Mouse (Mus musculus) spleen, adult 2 months (tissue): Measurements from ENCODE around the gene Mindy1. TPM values are rescaled to one million over a fixed set of nuclear protein-coding genes. Genes with fewer than 3 reads are reported as not detected.

ENCODE experiments used
- DNase-seq, 2 experiments: peaks; one replicate each; pipeline versions ENCODE4 v3.0.0 to v3.0.0-alpha.2; 2012 to 2021; ENCODE audit warnings: low spot score in 2 of 2, low read depth in 1 of 2
- H3K27ac ChIP-seq: fragments of 200-500 bp; 2 replicates; pipeline ENCODE4 v1.5.1; 2012; ENCODE audit warnings: low read length, inconsistent platforms; ENCODE audit not compliant: insufficient read depth
- H3K27me3 ChIP-seq: fragments of 200-500 bp; 2 replicates; pipeline ENCODE4 v1.6.1; 2012; ENCODE audit warnings: mild to moderate bottlenecking, moderate library complexity, low read length, inconsistent platforms; ENCODE audit not compliant: control insufficient read depth, insufficient read depth
- H3K36me3 ChIP-seq: fragments of 200-500 bp; 2 replicates; pipeline ENCODE4 v1.6.1; 2012; ENCODE audit warnings: mild to moderate bottlenecking, low read length, inconsistent platforms; ENCODE audit not compliant: control insufficient read depth, insufficient read depth
- H3K4me1 ChIP-seq: fragments of 200-500 bp; 2 replicates; pipeline ENCODE4 v1.6.1; 2011; ENCODE audit warnings: inconsistent platforms; ENCODE audit not compliant: control insufficient read depth, insufficient read depth, insufficient read length
- H3K4me3 ChIP-seq: fragments of 200-500 bp; 2 replicates; pipeline ENCODE4 v1.5.1; 2011; ENCODE audit warnings: mild to moderate bottlenecking, inconsistent platforms; ENCODE audit not compliant: insufficient read depth, insufficient read length; ENCODE audit errors: extremely low read depth
- CTCF ChIP-seq: fragments of 200-500 bp; IDR thresholded peaks from 2 replicates; pipeline ENCODE4 v1.5.1; 2011; ENCODE audit warnings: mild to moderate bottlenecking, inconsistent platforms; ENCODE audit not compliant: insufficient read depth, insufficient read length, insufficient replicate concordance; ENCODE audit errors: extremely low read depth
- POLR2A ChIP-seq: fragments of 200-500 bp; IDR thresholded peaks from 2 replicates; pipeline ENCODE4 v1.6.1; 2011; ENCODE audit warnings: low read depth, low read length, inconsistent platforms
- WGBS: fragments of 180-500 bp; shearing (Covaris S2); methylation state at CpG from one replicate; pipeline ENCODE4 v1.1.7; 2018; 5-methylcytosine and 5-hydroxymethylcytosine counted together
- polyA plus RNA-seq: library from polyadenylated mRNA; depleted of rRNA; stranded (reverse); fragments of >200 nt; gene quantifications from 2 replicates; pipeline ENCODE4 v1.2.3, GENCODE M21; 2012

The Mindy1 gene
- polyA plus RNA-seq, 1 experiment, result 44.8 TPM

GRCm38 (mm10) chr3:95301204-95301796, 20.2 kb downstream of the Mindy1 start:
- no peaks in the 10 kb centered on the region for H3K36me3 ChIP-seq
- DNase-seq, result no peak
- no peaks in the 10 kb centered on the region for H3K27me3 ChIP-seq
- H3K4me1 ChIP-seq, result no peaks in the 10 kb centered on the region
- TF ChIP-seq POLR2A (no peak), CTCF (no peak)
- WGBS, result 95% methylated on average over 3 of the region's 3 CpGs
- no peak overlapping the region for H3K4me3 ChIP-seq
- no peak overlapping the region for H3K27ac ChIP-seq

DNA sequence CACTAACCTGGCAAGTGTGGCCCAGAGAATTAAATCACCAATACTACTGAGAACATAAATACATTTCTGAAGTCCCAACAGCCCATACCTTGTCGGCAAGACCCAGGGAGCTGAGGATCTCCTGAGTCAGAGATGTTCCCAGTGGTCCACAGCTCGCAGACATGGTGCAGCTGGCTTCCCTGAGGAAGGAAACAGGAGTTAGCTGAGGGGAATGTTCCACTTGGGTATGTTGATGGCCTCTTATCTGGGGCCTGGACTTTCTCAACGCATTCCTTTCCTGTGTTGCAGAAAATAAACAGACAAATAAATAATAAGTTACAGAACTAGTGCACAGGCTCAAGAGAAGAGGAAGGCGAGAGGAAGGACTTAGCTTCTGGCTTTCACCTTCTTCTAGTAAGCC, 25.1 kb downstream of the Mindy1 start:
- H3K4me1 ChIP-seq, result no peaks in the 10 kb centered on the region; the same call in 1 of the 2 replicates

GRCm38 (mm10) chr3:95307100-95307499, 26.0 kb downstream of the Mindy1 start, which contains the start of gene Anxa9:
Anxa9 (minus strand) TSS chr3:95307176.
- Histone ChIP-seq H3K4me3 (no peak within 1 kb of the TSS), H3K36me3 (no peaks in the 10 kb centered on the region), H3K4me1 (peaks cover 2% of the 10 kb centered on the region; the same call in 1 of the 2 replicates), H3K27me3 (no peaks in the 10 kb centered on the region), H3K27ac (no peak within 1 kb of the TSS)
- TF ChIP-seq CTCF (no peak), POLR2A (no peak)
- 90% methylated on average over 7 of the region's 7 CpGs for WGBS
- DNase-seq, result no peak

More for the DNA sequence above, 25.1 kb downstream of the Mindy1 start:
- Histone ChIP-seq H3K4me3 (no peak overlapping the region), H3K36me3 (no peaks in the 10 kb centered on the region), H3K27me3 (no peaks in the 10 kb centered on the region), H3K27ac (no peak overlapping the region)
- WGBS, result 87% methylated on average over 4 of the region's 4 CpGs
- no peak for DNase-seq
- TF ChIP-seq POLR2A, result no peak
- TF ChIP-seq CTCF, result no peak

DNA sequence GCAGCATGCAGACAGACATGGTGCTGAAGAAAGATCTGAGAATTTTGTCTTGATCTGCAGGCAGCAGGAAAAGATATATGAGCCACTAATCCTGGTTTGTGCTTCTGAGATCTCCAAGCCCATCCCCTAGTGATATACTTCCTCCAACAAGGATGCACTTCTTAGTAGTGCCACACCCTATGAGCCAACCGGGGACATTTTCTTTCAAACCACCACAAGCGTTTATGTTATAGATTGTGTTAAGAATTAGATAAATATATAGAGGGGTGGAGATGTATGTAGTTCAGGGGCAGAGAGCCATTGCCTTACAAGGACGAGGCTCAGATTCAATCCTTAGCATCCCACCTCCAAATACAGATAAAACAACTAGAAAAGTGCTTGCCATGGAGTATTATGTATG, 29.4 kb downstream of the Mindy1 start:
- Histone ChIP-seq H3K27ac (no peak overlapping the region), H3K36me3 (no peaks in the 10 kb centered on the region), H3K27me3 (no peaks in the 10 kb centered on the region), H3K4me1 (peaks cover 10% of the 10 kb centered on the region; the same call in 1 of the 2 replicates), H3K4me3 (no peak overlapping the region)
- TF ChIP-seq POLR2A, result no peak
- DNase-seq, result no peak
- WGBS, result 69% methylated on average over 3 of the region's 3 CpGs

GRCm38 (mm10) chr3:95310968-95311882, 30.1 kb downstream of the Mindy1 start:
- no peaks in the 10 kb centered on the region for H3K36me3 ChIP-seq
- DNase-seq, result peak; percentile 40 to 50
- H3K4me1 ChIP-seq, result peaks cover 15% of the 10 kb centered on the region; the same call in 1 of the 2 replicates
- WGBS, result 41% methylated on average over 9 of the region's 9 CpGs
- no peak overlapping the region for H3K4me3 ChIP-seq
- H3K27me3 ChIP-seq, result no peaks in the 10 kb centered on the region
- TF ChIP-seq POLR2A (no peak), CTCF (peak; percentile 1; the same call in 1 of the 2 replicates)
- no peak overlapping the region for H3K27ac ChIP-seq

GRCm38 (mm10) chr3:95312623-95313022, 31.5 kb downstream of the Mindy1 start:
- TF ChIP-seq CTCF (no peak), POLR2A (no peak)
- no peaks in the 10 kb centered on the region for H3K36me3 ChIP-seq
- H3K27me3 ChIP-seq, result no peaks in the 10 kb centered on the region
- peak in 1 of 2 experiments; percentile 15 for DNase-seq
- H3K4me1 ChIP-seq, result peaks cover 19% of the 10 kb centered on the region; the same call in 1 of the 2 replicates
- H3K27ac ChIP-seq, result no peak overlapping the region
- no peak overlapping the region for H3K4me3 ChIP-seq
- 12% methylated on average over 6 of the region's 6 CpGs for WGBS
